Mouse (Mus musculus): ENCODE measurements around the gene Chrdl1. TPM values are rescaled to one million over a fixed set of nuclear protein-coding genes. Genes with fewer than 3 reads are reported as not detected.

The Chrdl1 gene
- polyA plus RNA-seq, 2 experiments: 10.5 to 11.0 TPM

DNA sequence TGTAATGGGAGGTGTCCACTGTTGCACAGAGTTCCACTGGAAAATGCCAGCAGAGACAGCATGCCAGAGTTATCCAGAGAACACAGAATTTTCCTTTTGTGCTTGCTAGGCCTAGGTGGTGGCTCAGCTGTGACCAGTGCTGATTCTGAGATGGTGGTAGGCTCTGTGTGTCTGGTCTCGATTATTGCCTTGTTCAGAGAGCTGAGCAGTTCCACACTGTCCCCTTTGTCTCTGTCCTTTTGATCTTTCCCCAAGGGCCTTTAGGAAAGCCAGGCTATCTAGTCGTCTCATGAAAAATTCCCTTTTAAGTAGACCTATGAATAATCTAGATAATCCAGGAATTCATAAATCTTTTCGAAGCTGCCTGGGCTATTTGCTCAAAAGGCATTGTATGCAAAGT, 47.3 kb downstream of the Chrdl1 start:
- no peaks in the 10 kb centered on the region; the same call in 1 of the 2 replicates for H3K4me1 ChIP-seq (ENCODE audit: control insufficient read depth, insufficient read depth, low read length)
- no peak overlapping the region for H3K4me3 ChIP-seq (replicated peaks; ENCODE audit: low read length)
- no peak for TF ChIP-seq POLR2A (IDR thresholded peaks at IDR 0.05; ENCODE audit: borderline replicate concordance, extremely low read depth, insufficient read depth, insufficient read length)
- H3K9ac ChIP-seq (ENCODE audit: low read depth, low read length, severe bottlenecking): no peak overlapping the region
- H3K9me3 ChIP-seq (ENCODE audit: control insufficient read depth, low read length): no peaks in the 10 kb centered on the region
- ATAC-seq (ENCODE audit: low FRiP score, low read depth) (no peak), DNase-seq (ENCODE audit: low spot score) (no peak)
- H3K27ac ChIP-seq (replicated peaks; ENCODE audit: low read depth, low read length): no peak overlapping the region
- no peak overlapping the region for H3K4me2 ChIP-seq (replicated peaks; ENCODE audit: low read depth, low read length, severe bottlenecking)
- H3K27me3 ChIP-seq (ENCODE audit: control insufficient read depth, insufficient read depth, low read length): no peaks in the 10 kb centered on the region
- 47% methylated on average over 3 of the region's 3 CpGs for WGBS
- no peaks in the 10 kb centered on the region for H3K36me3 ChIP-seq (ENCODE audit: control insufficient read depth, insufficient read depth, low read length)

- Histone ChIP-seq H3K27ac (replicated peaks; ENCODE audit: low read depth, low read length) (no peak overlapping the region), H3K9ac (ENCODE audit: low read depth, low read length, severe bottlenecking) (no peak overlapping the region), H3K4me1 (ENCODE audit: control insufficient read depth, insufficient read depth, low read length) (no peaks in the 10 kb centered on the region; the same call in 1 of the 2 replicates), H3K4me2 (replicated peaks; ENCODE audit: low read depth, low read length, severe bottlenecking) (no peak overlapping the region), H3K9me3 (ENCODE audit: control insufficient read depth, low read length) (no peaks in the 10 kb centered on the region), H3K36me3 (ENCODE audit: control insufficient read depth, insufficient read depth, low read length) (no peaks in the 10 kb centered on the region), H3K27me3 (ENCODE audit: control insufficient read depth, insufficient read depth, low read length) (no peaks in the 10 kb centered on the region), H3K4me3 (replicated peaks; ENCODE audit: low read length) (no peak overlapping the region)
- no peak for ATAC-seq (ENCODE audit: low FRiP score, low read depth)
- TF ChIP-seq POLR2A (IDR thresholded peaks at IDR 0.05; ENCODE audit: borderline replicate concordance, extremely low read depth, insufficient read depth, insufficient read length): no peak
- 48% methylated on average over 5 of the region's 5 CpGs for WGBS
- DNase-seq (ENCODE audit: low spot score): no peak
Measured at GRCm38 (mm10) chrX:143344509-143345495, 49.3 kb downstream of the Chrdl1 start.

DNA sequence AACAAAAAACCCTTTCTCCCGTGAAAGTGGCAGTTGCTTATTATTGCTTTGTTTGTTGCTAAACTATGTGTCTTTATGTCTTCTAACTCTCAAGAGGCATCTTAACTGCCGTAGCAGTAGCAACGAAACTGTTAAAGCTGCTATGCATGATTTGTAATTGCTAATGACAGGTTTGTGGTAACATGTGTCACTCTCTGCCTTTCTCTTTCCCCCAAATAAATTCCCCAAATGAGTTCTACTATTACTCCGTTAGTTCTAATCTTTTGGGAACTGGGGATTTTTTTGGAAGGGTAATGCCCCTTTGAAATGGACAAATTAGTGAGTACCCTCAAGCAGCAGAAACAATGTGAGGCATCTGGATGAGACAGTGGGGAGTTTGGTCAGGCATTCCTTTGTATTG, 55.9 kb downstream of the Chrdl1 start:
- H3K4me3 ChIP-seq (replicated peaks; ENCODE audit: low read length): no peak overlapping the region
- no peaks in the 10 kb centered on the region for H3K4me1 ChIP-seq (ENCODE audit: control insufficient read depth, insufficient read depth, low read length)
- H3K9me3 ChIP-seq (ENCODE audit: control insufficient read depth, low read length): no peaks in the 10 kb centered on the region
- TF ChIP-seq POLR2A (IDR thresholded peaks at IDR 0.05; ENCODE audit: borderline replicate concordance, extremely low read depth, insufficient read depth, insufficient read length): no peak
- no peak overlapping the region for H3K4me2 ChIP-seq (replicated peaks; ENCODE audit: low read depth, low read length, severe bottlenecking)
- no peaks in the 10 kb centered on the region for H3K36me3 ChIP-seq (ENCODE audit: control insufficient read depth, insufficient read depth, low read length)
- no peak for DNase-seq (ENCODE audit: low spot score)
- peaks cover 5% of the 10 kb centered on the region; the same call in 1 of the 2 replicates for H3K27me3 ChIP-seq (ENCODE audit: control insufficient read depth, insufficient read depth, low read length)
- H3K9ac ChIP-seq (ENCODE audit: low read depth, low read length, severe bottlenecking): no peak overlapping the region
- 37% methylated on average over 4 of the region's 4 CpGs for WGBS
- ATAC-seq (ENCODE audit: low FRiP score, low read depth): no peak
- no peak overlapping the region for H3K27ac ChIP-seq (replicated peaks; ENCODE audit: low read depth, low read length)

DNA sequence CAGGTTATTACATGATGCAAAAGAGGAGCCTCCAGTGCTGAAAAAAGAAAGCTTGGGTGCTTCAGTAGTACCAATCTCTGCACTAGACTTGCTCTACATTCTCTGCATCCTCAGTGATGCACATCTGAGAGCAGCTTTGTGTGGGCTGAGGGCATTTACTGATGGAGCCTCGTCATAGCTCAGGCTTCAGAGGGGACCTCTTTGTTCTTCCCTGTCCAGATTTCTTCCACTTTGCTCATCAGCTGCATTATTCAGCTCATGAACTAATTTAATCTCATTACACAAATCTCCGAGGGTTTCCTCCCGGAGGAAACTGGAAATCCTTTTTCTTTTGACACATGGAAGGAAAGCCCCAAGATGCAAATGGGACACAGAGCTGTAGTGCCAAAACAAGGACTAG, 56.5 kb downstream of the Chrdl1 start:
- peaks cover 5% of the 10 kb centered on the region; the same call in 1 of the 2 replicates for H3K27me3 ChIP-seq (ENCODE audit: control insufficient read depth, insufficient read depth, low read length)
- DNase-seq (ENCODE audit: low spot score): no peak
- no peak overlapping the region for H3K4me3 ChIP-seq (replicated peaks; ENCODE audit: low read length)
- no peak for ATAC-seq (ENCODE audit: low FRiP score, low read depth)
- H3K4me1 ChIP-seq (ENCODE audit: control insufficient read depth, insufficient read depth, low read length): no peaks in the 10 kb centered on the region
- H3K36me3 ChIP-seq (ENCODE audit: control insufficient read depth, insufficient read depth, low read length): no peaks in the 10 kb centered on the region
- H3K4me2 ChIP-seq (replicated peaks; ENCODE audit: low read depth, low read length, severe bottlenecking): no peak overlapping the region
- 59% methylated on average over 3 of the region's 3 CpGs for WGBS
- no peak for TF ChIP-seq POLR2A (IDR thresholded peaks at IDR 0.05; ENCODE audit: borderline replicate concordance, extremely low read depth, insufficient read depth, insufficient read length)
- H3K27ac ChIP-seq (replicated peaks; ENCODE audit: low read depth, low read length): no peak overlapping the region
- H3K9me3 ChIP-seq (ENCODE audit: control insufficient read depth, low read length): no peaks in the 10 kb centered on the region
- no peak overlapping the region for H3K9ac ChIP-seq (ENCODE audit: low read depth, low read length, severe bottlenecking)

GRCm38 (mm10) chrX:143336661-143337060, 57.4 kb downstream of the Chrdl1 start:
- Histone ChIP-seq H3K36me3 (ENCODE audit: control insufficient read depth, insufficient read depth, low read length) (no peaks in the 10 kb centered on the region), H3K27ac (replicated peaks; ENCODE audit: low read depth, low read length) (no peak overlapping the region), H3K27me3 (ENCODE audit: control insufficient read depth, insufficient read depth, low read length) (peaks cover 5% of the 10 kb centered on the region; the same call in 1 of the 2 replicates), H3K4me1 (ENCODE audit: control insufficient read depth, insufficient read depth, low read length) (no peaks in the 10 kb centered on the region), H3K9ac (ENCODE audit: low read depth, low read length, severe bottlenecking) (no peak overlapping the region), H3K4me3 (replicated peaks; ENCODE audit: low read length) (no peak overlapping the region), H3K4me2 (replicated peaks; ENCODE audit: low read depth, low read length, severe bottlenecking) (no peak overlapping the region), H3K9me3 (ENCODE audit: control insufficient read depth, low read length) (no peaks in the 10 kb centered on the region)
- 80% methylated on average over 4 of the region's 4 CpGs for WGBS
- ATAC-seq (ENCODE audit: low FRiP score, low read depth) (no peak), DNase-seq (ENCODE audit: low spot score) (no peak)
- TF ChIP-seq POLR2A (IDR thresholded peaks at IDR 0.05; ENCODE audit: borderline replicate concordance, extremely low read depth, insufficient read depth, insufficient read length): no peak

Measured in limb, embryonic 14.5 days (tissue).